Mouse (Mus musculus) brain, embryonic 14.5 days (tissue): ENCODE results near the gene Noc2l.

ENCODE experiments used
- CTCF ChIP-seq: fragments of 200-500 bp; IDR thresholded peaks from 2 replicates; pipeline ENCODE4 v1.5.1; 2012; ENCODE audit warnings: inconsistent platforms, mild to moderate bottlenecking, moderate library complexity, borderline replicate concordance; ENCODE audit not compliant: insufficient read depth, insufficient read length; ENCODE audit errors: extremely low read depth
- POLR2A ChIP-seq: fragments of 200-500 bp; IDR thresholded peaks from 2 replicates; pipeline ENCODE4 v1.6.1; 2012; ENCODE audit warnings: mild to moderate bottlenecking, inconsistent platforms, borderline replicate concordance; ENCODE audit not compliant: poor library complexity, insufficient read depth, insufficient read length, severe bottlenecking; ENCODE audit errors: extremely low read depth

DNA sequence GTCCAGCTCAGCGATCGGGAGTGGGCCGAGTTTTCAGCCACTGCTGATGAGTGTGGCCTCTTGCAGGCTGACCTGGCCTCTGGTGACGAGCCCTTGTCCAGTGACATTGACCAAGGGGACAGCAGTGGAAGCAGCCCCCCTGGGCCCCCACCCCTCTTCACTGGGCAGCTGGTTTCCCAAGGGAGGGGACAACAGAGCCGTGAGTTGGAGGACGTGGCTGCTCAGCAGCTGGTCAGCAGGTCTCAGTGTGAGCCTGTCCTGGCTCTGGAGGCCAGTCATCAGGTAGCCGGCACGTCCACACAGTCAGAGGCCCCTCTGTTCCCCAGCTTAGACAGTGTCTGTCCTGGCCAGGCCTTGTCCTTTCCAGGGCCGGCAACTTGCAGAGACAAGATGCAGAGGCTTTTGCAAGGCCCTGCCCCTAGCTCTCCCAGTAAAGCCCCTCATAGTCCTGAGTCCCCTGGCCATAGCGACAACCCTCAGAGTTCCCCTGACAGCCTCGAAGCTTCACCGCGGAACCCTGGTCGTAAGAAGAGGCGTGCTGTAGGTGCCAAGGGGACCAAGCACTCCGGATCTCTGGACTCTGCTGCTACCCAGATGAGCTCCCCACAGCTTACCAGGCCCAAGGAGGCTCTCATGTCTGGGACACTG is 18.7 kb upstream of the Noc2l start:
- TF ChIP-seq CTCF (no peak), POLR2A (no peak)
